Mouse (Mus musculus): Measurements from ENCODE around the gene Tspan14. TPM values are rescaled to one million over a fixed set of nuclear protein-coding genes. Genes with fewer than 3 reads are reported as not detected.

Tspan14 gene
- polyA plus RNA-seq, 1 experiment from 2014 or later: 104 TPM

DNA sequence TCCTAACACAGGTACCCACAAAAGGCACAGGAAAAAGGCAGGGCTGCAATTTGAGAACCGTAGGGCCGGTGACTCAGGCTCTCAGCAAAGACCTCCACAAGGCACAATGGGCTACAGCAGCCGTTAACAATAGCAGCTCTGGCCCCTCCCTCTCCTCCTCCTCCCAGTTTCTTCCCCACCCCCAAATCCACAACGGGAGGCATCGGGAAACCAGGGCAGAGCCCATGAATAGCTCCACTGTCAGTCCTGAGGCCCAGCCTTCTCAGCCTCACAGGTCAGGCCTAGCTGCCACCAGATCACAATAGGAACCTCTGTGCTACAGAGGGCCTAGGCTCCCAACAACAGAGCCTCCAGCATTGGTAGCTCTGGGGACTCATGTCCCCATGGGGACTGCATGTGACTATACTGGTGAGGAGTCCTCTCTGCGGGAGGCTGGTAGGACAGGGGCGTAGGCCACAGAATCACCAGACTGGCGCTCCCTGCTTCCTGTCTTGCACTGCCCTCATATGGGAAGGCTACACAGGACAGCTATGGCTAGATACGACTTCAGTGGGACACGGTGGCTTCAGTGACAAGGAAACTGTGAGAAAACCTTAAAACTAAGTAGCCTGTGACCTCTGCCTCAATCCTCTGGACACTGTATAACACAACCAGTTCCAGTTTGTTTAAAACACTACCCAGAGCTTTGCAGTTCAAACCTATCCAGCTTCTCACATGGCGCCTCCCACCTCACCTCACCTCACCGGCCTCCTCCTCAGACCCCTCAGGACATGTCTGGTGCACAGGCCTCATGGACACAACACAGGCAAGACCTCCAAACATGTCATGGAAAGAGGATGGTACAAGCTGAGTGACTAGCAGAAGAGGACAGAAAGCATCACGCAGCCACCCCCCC, 10.1 kb downstream of the Tspan14 start:
- WGBS: 36% methylated on average over 13 of the region's 13 CpGs

DNA sequence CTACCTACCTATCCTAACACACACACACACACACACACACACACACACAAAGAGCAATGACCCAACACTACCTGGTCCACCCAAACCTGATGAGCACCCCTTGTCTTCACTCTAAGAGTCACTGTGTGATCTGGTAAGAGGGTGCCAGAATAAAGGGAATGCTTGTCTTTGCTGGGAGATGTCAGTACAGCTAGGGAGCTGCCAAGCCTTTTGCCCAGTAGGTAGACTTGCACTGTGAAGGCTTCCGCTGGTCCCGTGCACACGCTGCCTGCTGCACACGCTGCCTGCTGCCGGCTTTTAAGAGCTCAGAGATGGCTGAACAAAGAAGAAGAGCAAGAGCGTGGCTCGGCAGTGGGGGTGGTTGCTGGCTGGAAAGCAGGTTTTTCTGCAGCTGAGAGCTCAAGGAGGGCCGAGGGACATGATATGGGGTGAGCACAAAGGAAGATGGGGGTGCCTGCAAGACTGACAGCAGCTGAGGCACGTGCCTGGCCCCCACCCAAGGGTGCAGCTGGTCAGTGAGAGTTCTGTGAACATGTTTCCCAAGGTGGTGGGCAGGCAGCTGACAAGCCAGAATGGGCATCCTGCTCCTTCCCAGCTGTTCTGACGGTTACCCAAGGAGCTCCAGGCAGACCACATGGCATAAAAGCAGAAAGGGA, 10.9 kb downstream of the Tspan14 start:
- Histone ChIP-seq H3K27me3 (ENCODE audit: control insufficient read depth, insufficient read depth, low read depth, low read length) (no peaks in the 10 kb centered on the region), H3K9ac (ENCODE audit: low read length) (peak overlapping the region; percentile 59), H3K4me1 (replicated peaks; ENCODE audit: control insufficient read depth, insufficient read depth, low read length) (peaks cover 72% of the 10 kb centered on the region), H3K4me3 (ENCODE audit: low read length) (no peak overlapping the region), H3K36me3 (ENCODE audit: control insufficient read depth, insufficient read depth, low read length) (no peaks in the 10 kb centered on the region), H3K27ac (ENCODE audit: low read length) (peak overlapping the region; percentile 82), H3K9me3 (ENCODE audit: control insufficient read depth, low read length) (no peaks in the 10 kb centered on the region), H3K4me2 (ENCODE audit: low read depth, low read length) (peak overlapping the region; percentile 42)
- ATAC-seq (ENCODE audit: low read depth): peak; percentile 0; the same call in 1 of the 2 replicates
- 26% methylated on average over 10 of the region's 10 CpGs for WGBS

More for the DNA sequence above, 10.1 kb downstream of the Tspan14 start:
- no peaks in the 10 kb centered on the region for H3K27me3 ChIP-seq (ENCODE audit: control insufficient read depth, insufficient read depth, low read depth, low read length)
- H3K9ac ChIP-seq (ENCODE audit: low read length): peak overlapping the region; percentile 59
- no peak overlapping the region for H3K4me3 ChIP-seq (ENCODE audit: low read length)
- H3K9me3 ChIP-seq (ENCODE audit: control insufficient read depth, low read length): no peaks in the 10 kb centered on the region
- no peaks in the 10 kb centered on the region for H3K36me3 ChIP-seq (ENCODE audit: control insufficient read depth, insufficient read depth, low read length)
- H3K4me2 ChIP-seq (ENCODE audit: low read depth, low read length): peak overlapping the region; percentile 42
- H3K4me1 ChIP-seq (replicated peaks; ENCODE audit: control insufficient read depth, insufficient read depth, low read length): peaks cover 70% of the 10 kb centered on the region
- ATAC-seq (ENCODE audit: low read depth): peak; percentile 53
- H3K27ac ChIP-seq (ENCODE audit: low read length): peak overlapping the region; percentile 82

DNA sequence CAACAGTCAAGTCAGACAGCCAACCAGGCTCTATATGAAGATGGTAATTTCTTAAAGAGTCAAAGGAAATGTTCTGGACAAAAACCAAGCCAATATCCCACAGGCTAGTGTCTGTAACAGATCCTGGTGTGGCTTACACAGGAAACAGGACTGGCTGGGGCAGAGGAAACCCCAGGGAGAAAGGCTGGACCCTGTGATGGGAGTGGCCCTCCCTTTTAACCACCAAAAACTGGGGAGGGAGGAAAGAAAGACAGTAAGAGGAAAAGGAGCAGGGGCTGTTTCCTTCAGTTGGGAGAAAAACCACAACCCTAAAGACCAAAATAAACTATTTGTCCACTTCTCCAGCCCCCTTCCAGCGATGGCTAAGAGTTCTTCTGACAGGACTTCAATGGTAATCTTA, 11.5 kb downstream of the Tspan14 start:
- no peaks in the 10 kb centered on the region for H3K27me3 ChIP-seq (ENCODE audit: control insufficient read depth, insufficient read depth, low read depth, low read length)
- no peak overlapping the region for H3K4me3 ChIP-seq (ENCODE audit: low read length)
- no peaks in the 10 kb centered on the region for H3K36me3 ChIP-seq (ENCODE audit: control insufficient read depth, insufficient read depth, low read length)
- 33% methylated on average over 1 of the region's 1 CpGs for WGBS
- ATAC-seq (ENCODE audit: low read depth): no peak
- H3K9me3 ChIP-seq (ENCODE audit: control insufficient read depth, low read length): no peaks in the 10 kb centered on the region
- no peak overlapping the region for H3K9ac ChIP-seq (ENCODE audit: low read length)
- no peak overlapping the region for H3K4me2 ChIP-seq (ENCODE audit: low read depth, low read length)
- peak overlapping the region; percentile 82 for H3K27ac ChIP-seq (ENCODE audit: low read length)
- H3K4me1 ChIP-seq (replicated peaks; ENCODE audit: control insufficient read depth, insufficient read depth, low read length): peaks cover 72% of the 10 kb centered on the region

DNA sequence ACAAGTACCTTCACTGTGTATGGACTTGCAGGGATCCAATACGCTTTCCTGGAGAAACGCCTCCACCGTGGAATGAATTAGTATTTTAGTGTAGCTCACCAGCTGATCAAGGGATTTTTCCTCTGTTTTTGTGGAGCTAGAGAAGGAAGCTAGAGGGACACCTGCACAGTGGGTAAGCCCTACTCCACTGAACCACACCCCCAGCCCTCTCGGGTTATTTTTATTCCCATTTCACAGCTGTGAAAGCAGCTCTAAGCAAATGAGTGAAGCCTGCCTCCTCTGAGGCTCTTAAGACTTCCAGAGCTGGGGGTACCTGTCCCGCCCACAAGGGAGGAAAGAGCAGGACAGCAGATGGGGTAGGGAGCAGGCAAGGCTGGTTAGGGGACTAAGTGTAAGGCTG, 13.2 kb downstream of the Tspan14 start:
- H3K4me3 ChIP-seq (ENCODE audit: low read length): no peak overlapping the region
- H3K9ac ChIP-seq (ENCODE audit: low read length): no peak overlapping the region
- no peak for ATAC-seq (ENCODE audit: low read depth)
- H3K4me1 ChIP-seq (replicated peaks; ENCODE audit: control insufficient read depth, insufficient read depth, low read length): peaks cover 65% of the 10 kb centered on the region
- H3K4me2 ChIP-seq (ENCODE audit: low read depth, low read length): no peak overlapping the region
- H3K27me3 ChIP-seq (ENCODE audit: control insufficient read depth, insufficient read depth, low read depth, low read length): no peaks in the 10 kb centered on the region
- no peaks in the 10 kb centered on the region for H3K36me3 ChIP-seq (ENCODE audit: control insufficient read depth, insufficient read depth, low read length)
- 63% methylated on average over 5 of the region's 5 CpGs for WGBS
- no peak overlapping the region for H3K27ac ChIP-seq (ENCODE audit: low read length)
- H3K9me3 ChIP-seq (ENCODE audit: control insufficient read depth, low read length): no peaks in the 10 kb centered on the region

DNA sequence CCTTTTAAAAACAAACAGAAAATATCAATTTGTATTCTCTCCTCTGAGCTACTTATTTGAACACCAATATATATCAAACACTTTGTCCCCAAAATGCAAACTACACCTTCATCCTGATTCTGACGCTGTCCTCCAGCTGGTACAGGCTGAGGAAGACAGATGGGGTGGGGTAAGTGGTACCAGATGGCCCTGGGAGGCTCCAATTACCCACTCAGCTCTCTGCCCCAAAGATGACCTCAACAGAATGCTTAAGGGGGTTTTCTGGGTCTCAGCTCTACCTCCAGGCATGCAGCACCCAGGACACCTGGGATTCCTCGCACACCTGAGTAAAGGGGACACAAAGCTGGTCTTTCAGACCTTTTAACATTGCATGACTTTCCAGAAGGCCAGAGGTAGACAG, 13.9 kb downstream of the Tspan14 start:
- Histone ChIP-seq H3K9ac (ENCODE audit: low read length) (no peak overlapping the region), H3K27ac (ENCODE audit: low read length) (no peak overlapping the region), H3K4me1 (replicated peaks; ENCODE audit: control insufficient read depth, insufficient read depth, low read length) (peaks cover 65% of the 10 kb centered on the region), H3K27me3 (ENCODE audit: control insufficient read depth, insufficient read depth, low read depth, low read length) (no peaks in the 10 kb centered on the region), H3K4me2 (ENCODE audit: low read depth, low read length) (no peak overlapping the region), H3K9me3 (ENCODE audit: control insufficient read depth, low read length) (no peaks in the 10 kb centered on the region), H3K4me3 (ENCODE audit: low read length) (no peak overlapping the region), H3K36me3 (ENCODE audit: control insufficient read depth, insufficient read depth, low read length) (no peaks in the 10 kb centered on the region)
- WGBS: 15% methylated on average over 2 of the region's 2 CpGs
- no peak for ATAC-seq (ENCODE audit: low read depth)

DNA sequence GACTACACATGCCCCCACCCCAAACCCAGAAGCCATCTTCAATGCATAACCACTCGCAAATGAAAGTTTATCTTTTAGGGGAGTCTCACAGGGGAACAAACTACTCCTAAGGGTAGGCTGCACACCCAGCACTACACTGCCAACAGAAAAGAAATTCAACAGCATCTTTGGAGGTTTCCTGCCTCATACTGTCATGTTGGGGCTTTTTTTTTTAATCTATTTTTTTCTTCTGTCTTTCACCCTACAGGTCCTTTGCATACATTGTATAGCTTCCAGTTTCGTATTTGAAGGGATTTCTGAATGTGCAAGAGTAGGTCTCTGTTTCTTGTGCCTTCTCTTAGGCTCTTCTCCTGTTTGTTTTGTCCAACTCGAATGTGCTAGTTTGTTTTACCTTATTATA, 14.3 kb downstream of the Tspan14 start:
- Histone ChIP-seq H3K27ac (ENCODE audit: low read length) (no peak overlapping the region), H3K4me3 (ENCODE audit: low read length) (no peak overlapping the region), H3K4me2 (ENCODE audit: low read depth, low read length) (no peak overlapping the region), H3K27me3 (ENCODE audit: control insufficient read depth, insufficient read depth, low read depth, low read length) (no peaks in the 10 kb centered on the region), H3K4me1 (replicated peaks; ENCODE audit: control insufficient read depth, insufficient read depth, low read length) (peaks cover 62% of the 10 kb centered on the region), H3K9me3 (ENCODE audit: control insufficient read depth, low read length) (no peaks in the 10 kb centered on the region), H3K9ac (ENCODE audit: low read length) (no peak overlapping the region), H3K36me3 (ENCODE audit: control insufficient read depth, insufficient read depth, low read length) (no peaks in the 10 kb centered on the region)
- WGBS: 60% methylated on average over 3 of the region's 3 CpGs
- no peak for ATAC-seq (ENCODE audit: low read depth)

DNA sequence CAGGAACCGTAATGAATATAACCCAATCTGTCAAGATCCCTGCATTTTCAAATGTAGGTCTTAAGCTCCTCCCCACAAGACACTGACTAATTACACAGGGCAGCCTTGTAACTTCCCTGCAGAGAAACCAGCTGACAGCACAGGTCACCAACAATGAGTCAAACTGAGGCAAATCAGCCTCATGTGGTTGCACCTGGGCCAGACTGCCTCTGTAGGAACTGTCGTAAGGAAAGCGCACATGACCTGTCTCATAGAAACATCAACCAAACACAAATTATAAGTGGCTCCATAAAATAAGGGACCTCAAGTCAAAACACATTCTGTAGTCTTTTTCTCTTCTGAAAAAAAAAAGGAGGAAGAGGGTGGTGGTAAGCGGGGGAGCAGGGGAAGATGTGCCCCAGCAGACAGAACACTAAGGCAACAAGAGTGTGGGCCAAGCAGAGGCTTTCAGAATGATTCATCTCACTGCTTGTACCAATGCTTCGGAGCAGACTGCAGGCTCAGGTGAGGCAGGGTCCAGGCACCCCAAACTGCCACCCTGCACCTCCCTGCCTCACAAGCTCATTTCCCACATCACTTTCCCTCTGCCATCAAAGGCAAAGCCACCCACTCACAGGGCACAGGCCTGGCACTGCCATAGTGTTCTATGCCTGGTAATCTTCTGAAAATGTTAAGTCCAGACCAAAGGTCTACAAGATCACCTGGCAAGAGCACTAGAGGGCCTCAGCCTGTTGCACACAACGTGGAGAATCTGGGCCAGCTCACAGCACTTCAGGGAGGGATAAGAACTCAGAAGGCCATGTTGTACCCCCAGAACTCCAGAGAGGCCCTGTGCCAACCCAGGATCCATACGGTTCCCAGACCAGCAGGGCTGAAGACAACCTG, 16.6 kb downstream of the Tspan14 start:
- peaks cover 39% of the 10 kb centered on the region for H3K4me1 ChIP-seq (replicated peaks; ENCODE audit: control insufficient read depth, insufficient read depth, low read length)
- 68% methylated on average over 7 of the region's 7 CpGs for WGBS
- H3K4me3 ChIP-seq (ENCODE audit: low read length): no peak overlapping the region
- no peaks in the 10 kb centered on the region for H3K9me3 ChIP-seq (ENCODE audit: control insufficient read depth, low read length)
- H3K36me3 ChIP-seq (ENCODE audit: control insufficient read depth, insufficient read depth, low read length): no peaks in the 10 kb centered on the region; the same call in 1 of the 2 replicates
- peak overlapping the region; percentile 9; the same call in 1 of the 2 replicates for H3K27ac ChIP-seq (ENCODE audit: low read length)
- no peak overlapping the region for H3K4me2 ChIP-seq (ENCODE audit: low read depth, low read length)
- 0 out of 2 replicates have a peak overlapping the region, but pooled peaks have one; percentile 7 for H3K9ac ChIP-seq (ENCODE audit: low read length)
- no peaks in the 10 kb centered on the region for H3K27me3 ChIP-seq (ENCODE audit: control insufficient read depth, insufficient read depth, low read depth, low read length)
- ATAC-seq (ENCODE audit: low read depth): no peak

DNA sequence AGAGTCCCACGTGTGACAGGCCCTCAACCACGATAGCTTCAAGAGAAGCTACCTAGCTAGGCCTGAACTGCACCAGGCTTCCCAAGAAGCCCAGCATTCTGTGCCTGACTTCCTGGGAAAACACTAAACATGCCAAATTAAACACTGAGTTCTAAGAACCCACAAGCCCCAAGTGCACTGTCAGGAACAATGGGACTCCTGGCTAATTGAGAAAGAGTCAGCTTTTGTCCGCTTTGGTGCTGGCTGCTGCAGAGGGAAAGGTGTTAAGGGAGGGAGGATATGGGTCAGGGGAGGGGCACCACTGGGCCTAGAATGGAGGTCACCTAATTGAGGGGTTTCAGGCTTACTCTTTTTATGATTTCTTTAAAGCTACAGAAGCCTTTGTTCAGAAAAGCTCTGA, 17.6 kb downstream of the Tspan14 start:
- ATAC-seq (ENCODE audit: low read depth): peak; percentile 36; the same call in 1 of the 2 replicates
- Histone ChIP-seq H3K4me1 (replicated peaks; ENCODE audit: control insufficient read depth, insufficient read depth, low read length) (peaks cover 37% of the 10 kb centered on the region), H3K27ac (ENCODE audit: low read length) (peak overlapping the region; percentile 93), H3K36me3 (ENCODE audit: control insufficient read depth, insufficient read depth, low read length) (no peaks in the 10 kb centered on the region; the same call in 1 of the 2 replicates), H3K4me3 (ENCODE audit: low read length) (no peak overlapping the region), H3K27me3 (ENCODE audit: control insufficient read depth, insufficient read depth, low read depth, low read length) (no peaks in the 10 kb centered on the region), H3K9ac (ENCODE audit: low read length) (no peak overlapping the region), H3K4me2 (ENCODE audit: low read depth, low read length) (no peak overlapping the region), H3K9me3 (ENCODE audit: control insufficient read depth, low read length) (no peaks in the 10 kb centered on the region)
- 44% methylated on average over 3 of the region's 3 CpGs for WGBS
